Mouse (Mus musculus): ENCODE results near the gene Pdlim7. TPM values are rescaled to one million over a fixed set of nuclear protein-coding genes. Genes with fewer than 3 reads are reported as not detected.
A peak's percentile ranks its signal among the peaks of the same experiment; 100 is the strongest.

Gene Pdlim7
- polyA plus RNA-seq, 1 experiment from 2014 or later = 37.5 TPM

DNA sequence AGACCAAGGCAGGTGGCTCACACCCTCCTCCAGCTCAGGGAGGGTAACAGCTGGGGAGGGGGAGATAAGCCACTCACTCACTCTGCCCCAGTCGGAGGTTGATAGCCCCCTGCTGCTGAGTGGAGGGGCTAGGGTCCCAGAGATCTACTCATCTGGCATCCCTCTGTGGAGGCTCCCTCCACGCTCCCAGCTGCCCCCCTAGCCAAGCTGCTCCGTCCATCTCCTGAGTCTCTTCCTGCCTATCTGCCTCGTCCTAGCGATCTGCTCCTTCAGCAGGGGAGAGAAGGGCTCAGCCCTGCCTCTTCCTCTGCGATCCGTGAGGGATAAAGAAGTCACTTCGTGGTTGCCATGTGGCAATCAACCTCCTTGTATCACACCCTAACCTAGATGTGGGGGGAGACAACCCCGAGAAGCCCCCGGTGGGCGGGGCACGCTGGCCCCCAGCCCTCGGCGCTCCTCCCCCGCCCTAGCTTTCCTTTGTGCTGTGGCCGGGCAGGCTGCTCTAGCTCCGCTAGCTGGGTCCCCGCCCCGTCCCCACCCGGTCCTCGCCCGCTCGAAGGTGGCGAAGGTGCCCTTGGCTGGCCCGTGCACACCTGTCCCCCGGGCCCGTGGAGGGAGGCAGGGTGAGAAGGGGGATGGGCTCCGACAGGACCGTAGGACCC, 26.4 kb downstream of the Pdlim7 start:
- no peak for DNase-seq (ENCODE audit: low spot score)

DNA sequence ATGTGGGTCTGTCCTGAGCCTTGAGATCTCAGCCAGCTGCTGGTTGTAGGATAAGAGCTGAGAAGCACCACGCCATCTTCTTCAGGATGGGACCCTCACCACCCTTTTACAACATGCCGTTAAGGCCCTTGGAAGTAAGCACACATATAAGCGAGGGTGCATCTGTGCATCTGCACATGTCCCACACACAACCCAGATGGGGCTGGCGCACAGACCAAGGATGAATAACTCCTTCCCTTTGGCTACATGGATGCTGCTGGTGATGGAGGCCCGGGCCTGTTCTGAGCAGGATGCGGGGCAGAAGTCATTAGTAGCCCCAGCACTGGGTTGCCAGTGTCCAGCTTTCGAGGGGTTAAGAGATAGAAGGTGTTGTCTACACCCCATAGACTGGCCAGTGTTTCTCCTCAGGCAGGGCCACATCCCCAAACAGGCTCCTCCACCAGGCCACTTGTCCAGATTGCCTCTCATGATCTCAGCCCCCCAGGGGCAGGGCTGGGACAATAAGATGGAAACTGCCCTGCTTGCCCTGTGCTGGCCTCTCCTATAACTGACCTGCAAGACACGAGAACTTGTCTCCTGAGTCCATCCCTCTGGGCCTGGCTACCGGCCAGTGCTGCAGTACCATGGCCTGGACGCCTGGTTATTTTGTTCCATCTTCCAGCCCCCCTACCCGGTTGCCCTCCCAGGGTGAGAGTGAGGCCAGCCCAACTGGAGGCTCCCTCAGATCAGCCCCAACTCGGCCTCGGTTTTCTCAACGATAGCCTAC, 27.3 kb downstream of the Pdlim7 start:
- DNase-seq (ENCODE audit: low spot score) = no peak

DNA sequence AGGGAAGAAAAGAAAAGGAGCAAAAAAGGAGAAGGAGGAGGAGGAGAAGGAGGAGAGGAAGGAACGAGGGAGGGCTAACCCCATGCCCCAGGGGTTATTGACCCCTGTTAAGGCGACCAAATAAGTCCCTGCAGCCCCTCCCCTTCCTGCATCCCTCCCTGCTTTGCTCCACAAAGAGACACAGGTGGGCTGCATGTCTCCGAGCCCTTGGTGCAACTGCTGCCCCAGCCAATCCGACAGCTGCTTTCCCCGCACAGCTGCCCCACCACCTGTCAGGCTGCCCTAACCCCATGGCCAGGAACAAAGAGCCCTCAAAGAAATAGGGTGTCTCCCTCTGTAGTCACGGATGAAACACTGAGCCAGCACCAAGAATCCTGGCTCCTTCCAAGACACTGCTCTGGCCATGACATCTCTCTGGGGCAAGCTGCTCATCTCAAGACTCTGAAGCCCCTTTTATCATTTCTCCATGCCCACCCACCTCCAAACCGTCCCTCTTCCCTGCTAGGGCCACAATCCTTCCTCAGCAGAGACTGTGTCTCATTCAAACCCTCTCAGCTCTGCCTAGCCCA, 28.9 kb downstream of the Pdlim7 start:
- peak; percentile 61 for DNase-seq (ENCODE audit: low spot score)

DNA sequence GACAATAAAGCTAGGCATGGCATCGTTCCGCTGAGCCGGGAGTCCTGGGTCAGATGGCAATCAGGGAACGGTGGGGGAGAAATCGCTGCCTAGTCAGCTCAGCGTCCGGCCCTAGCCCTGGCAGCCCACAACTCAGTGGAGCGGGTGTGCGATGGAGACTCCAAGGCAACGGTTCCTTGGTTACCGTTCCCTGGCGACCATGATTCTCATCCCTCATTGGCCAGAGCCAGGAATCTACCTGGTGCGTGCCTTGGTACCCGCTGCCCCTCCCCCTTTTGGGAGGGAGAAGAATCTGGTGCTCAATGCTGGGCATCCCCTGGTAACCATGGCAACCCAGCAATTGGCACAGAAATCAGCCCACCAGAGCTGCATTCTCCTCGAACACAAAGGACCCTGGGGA, 29.9 kb downstream of the Pdlim7 start:
- DNase-seq (ENCODE audit: low spot score) = no peak

DNA sequence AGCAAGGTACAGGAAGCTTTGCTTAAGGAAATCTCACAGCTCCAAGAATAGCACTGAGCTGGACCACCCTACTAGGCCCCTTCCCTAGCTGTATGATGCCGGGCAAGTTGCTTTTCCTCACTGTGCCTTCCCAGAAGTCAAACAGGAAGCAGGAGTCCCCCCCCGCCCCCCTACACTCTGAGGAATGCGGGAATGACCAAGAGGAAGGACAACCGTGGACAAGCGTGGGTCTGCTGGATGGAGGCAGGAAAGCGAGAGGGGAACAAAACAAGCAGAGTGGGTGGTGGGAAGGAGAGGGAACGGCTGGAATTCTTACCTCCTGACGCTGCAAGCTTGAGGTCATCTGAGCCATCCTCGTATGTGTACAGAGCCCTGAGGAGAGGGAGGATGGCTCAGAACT, 30.4 kb downstream of the Pdlim7 start:
- no peak for DNase-seq (ENCODE audit: low spot score)

DNA sequence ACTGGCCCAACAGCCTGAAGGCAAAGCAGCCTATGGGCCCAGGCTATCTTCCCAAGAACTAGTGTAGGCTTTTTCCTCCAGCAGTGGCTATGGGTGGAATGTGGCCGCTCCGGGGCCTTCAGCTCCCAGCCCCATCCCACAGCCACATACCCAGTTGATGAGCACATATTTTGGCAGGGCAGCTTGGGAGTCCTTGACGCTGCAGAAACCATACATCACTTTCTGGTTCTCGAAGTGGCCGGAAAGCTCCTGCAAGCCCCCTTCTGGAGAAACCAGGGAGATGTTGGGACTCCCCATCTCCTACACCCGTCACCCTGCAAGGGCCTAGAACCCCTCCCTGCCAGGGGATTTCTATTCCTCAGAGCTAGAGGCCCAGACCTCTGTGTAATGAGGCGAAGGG, 30.9 kb downstream of the Pdlim7 start:
- DNase-seq (ENCODE audit: low spot score) = no peak

DNA sequence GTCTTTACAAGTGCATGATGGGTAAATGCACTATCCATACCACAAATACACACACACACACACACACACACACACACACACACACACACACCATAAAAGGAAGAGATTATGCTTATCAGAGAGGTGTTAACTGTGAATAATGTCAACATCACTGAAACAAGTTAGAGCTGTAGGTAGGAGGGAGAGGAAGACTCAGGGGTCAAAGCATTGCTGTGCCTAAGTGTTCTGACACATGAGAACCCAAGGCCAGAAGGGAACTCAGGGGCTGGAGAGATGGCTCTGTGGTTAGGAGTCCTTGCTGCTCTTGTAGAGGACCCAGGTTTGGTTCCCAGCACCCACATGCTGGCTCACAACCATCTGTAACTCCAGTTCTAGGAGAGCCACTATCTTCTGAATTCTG, 33.5 kb downstream of the Pdlim7 start:
- DNase-seq (ENCODE audit: low spot score) = no peak

DNA sequence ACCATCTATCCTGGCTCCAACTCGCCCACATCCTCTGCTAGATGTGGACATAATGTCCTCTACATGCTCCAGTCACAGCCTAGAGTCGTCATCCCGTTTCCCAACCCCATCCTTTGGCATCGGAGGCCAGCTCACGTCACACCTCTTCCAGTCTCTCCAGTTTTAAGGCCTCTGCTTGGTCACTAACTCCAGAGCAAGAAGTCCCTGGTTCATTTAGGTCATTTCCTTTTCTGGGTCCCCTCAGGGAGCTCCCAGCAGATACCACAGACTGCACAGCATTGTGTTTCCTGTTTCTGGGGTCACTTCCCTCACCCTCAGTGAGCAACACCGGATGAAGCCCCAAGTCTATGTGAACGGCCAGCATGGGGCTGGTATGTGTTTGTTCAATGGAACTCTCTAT, 34.5 kb downstream of the Pdlim7 start:
- peak; percentile 46 for DNase-seq (ENCODE audit: low spot score)

DNA sequence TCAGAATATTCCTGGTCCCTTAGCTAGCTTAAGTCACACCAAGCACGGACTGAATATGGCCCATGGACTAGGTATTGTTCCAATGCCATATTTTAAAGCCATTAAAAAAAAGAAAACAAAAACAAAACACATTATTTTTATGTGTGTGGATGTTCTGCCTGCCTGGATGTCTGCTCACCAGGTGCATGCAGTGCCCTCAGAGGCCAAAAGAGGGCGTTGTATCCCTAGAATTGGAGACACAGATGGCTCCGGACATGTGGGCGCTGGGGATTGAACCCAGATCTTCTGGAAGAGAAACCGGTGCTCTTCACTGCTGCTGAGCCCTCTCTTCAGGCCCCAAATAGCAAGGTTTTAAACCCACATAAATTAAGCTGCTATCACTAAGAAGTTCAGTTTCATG, 35.4 kb downstream of the Pdlim7 start:
- DNase-seq (ENCODE audit: low spot score) = peak; percentile 26

DNA sequence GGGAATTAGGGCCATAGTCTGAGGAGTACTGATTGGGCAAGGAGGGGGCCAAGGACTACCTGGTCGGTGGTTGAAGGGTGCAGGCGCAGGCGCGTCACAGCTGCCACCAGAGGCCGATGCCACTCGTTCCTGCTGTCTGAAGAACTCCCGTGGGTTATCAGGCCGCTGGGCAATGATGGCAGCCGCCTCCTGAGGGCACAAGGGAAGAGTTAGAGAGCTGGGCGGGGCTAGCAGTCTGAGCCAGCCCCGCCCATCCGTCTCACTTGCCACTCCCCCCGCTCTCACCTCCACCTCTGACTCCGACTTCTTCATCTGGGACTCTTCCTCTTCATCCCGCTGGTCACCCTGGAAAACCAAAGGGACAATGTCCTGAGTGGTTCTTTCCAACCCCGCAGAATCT, 36.0 kb downstream of the Pdlim7 start:
- no peak for DNase-seq (ENCODE audit: low spot score)

DNA sequence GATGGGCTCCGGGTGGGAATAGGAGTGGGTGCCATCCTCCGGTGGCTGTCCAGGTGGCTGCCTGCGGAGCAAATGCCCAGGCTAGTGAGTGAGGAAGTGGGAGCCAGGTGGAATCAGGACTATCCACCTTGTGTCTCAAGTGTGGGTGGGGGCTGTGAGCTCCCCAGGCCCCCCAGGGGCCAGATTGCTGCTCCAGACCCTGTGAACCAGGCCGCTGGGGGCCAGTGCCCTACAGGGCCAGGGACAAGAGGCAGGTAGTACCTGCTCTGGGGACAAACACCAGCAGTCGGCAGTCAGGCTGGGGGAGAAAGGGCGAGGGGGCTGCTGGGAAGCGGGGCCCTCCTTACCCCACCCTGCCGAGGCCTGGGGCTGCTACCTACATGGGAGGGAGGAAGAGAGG, 37.2 kb downstream of the Pdlim7 start:
- DNase-seq (ENCODE audit: low spot score) = no peak

DNA sequence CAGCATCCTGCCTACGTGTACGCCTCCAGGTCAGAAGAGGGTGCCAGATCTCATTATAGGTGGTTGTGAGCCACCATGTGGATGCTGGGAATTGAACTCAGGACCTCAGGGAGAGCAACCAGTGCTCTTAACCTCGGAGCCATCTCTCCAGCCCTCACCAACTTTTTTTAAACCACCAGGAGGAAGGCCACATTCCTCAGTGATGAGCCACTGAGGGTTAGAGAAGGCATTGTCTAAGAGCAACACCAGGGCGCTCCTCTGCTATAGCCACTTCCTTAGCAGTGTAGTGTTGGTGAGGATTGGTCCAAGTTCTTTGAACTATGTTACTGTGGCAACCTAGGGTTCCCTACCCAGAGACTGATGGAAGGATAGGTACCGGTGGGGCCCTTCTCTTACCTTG, 37.7 kb downstream of the Pdlim7 start:
- no peak for DNase-seq (ENCODE audit: low spot score)

DNA sequence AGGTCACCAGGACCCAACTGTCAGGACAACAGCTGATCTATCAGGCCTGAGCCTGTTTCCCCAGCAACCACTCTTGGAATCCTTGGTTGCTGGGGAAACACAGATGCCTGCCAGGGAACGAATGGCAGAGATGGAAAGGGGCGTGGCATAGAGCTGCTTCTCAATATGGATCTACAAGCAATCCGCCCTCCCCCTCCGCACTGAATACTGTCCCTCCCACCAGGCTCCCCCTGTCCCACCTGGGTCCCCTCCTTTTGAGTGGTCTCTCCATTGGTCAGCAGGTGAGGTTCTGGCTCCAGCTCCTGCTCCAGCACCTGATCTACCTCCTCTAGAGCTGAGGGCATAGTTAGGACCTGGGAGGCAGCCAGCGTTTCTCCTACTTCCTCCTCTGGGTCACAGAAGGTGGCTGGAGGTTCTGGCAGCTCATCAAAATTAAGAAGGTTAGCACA, 38.8 kb downstream of the Pdlim7 start:
- no peak for DNase-seq (ENCODE audit: low spot score)

DNA sequence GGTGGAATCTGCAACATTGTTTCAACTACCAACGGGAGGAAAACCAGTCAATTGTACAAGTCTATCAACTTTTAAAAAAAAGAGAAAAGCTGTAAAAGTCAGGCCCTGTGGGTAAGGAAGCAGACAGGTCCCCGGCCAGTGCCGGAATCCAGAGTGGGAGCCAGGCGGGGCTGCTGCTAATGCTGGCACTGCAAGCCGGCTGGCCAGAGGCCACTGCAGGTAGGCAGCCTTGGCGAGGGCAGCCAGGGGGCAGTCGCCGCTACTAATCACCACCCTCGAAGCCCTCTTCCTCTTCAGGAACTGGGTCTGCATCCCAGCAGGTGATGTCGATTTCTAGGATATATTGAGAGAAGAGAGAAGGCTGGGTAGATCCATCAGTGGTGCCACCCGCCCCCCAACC, 39.5 kb downstream of the Pdlim7 start:
- DNase-seq (ENCODE audit: low spot score) = no peak

DNA sequence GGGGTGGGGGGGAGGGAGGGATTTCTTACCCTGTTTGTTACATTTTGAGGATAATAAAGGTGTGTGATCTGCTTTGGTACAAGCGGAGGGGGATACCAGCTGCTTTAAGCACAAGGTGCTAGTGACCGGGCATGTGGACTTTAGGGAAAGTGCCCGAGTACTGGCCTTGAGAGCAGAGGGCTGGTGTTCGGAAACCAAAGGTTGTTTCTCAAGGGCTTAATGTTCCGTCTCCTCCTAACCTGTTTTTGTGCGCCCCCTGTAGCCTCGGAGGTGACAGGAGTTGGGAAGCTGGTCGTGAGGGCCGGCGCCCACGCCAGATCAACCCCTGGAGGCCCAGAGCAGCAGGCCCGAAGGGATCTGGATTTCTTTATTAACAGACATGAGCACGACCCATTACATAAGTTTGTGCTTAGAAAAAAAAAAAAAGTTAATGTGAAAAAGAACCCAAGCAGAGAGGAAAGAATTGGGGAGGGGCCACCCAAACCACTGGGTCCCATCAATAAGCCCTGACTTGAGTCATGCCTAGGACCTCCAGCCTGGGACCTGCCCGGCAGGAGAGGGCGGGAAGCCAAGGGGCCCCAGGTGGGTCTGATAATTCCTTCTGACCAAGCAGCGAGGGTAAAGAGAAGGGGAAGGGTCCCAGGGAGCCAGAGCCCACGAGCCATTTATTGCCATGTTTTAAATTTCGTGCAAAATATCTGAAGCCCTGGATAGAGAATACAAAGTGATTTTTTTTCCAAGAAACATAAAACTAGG, 40.2 kb downstream of the Pdlim7 start:
- peak; percentile 49 for DNase-seq (ENCODE audit: low spot score)

DNA sequence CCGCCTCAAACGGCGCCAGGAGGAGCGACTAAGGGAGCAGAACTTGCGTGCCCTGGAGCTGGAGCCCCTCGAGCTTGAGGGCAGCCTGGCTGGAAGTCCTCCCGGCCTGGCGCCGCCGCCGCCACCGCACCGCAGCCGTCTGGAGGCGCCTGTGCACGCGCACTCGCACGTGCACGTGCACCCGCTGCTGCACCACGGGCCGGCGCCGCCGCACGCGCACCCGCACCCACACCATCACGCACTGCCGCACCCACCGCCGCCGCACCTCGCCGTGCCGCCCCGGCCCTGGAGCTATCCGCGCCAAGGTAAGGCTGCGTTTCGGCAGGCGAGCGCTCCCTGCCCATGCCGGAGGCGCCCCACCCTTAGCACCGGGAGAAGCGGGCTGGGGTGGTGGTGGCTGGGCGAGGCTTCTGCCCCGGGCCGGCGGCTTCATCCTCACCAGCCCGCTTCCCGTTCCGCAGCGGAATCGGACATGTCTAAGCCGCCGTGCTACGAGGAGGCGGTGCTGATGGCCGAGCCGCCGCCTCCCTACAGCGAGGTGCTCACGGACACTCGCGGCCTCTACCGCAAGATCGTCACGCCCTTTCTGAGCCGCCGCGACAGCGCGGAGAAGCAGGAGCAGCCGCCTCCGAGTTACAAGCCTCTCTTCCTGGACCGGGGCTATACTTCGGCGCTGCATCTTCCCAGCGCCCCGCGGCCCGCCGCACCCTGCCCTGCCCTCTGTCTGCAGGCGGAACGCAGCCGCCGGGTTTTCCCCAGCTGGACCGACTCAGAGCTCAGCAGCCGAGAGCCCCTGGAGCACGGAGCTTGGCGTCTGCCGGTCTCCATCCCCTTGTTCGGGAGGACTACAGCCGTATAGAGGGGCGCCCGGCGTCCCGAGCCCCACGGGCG, 41.1 kb downstream of the Pdlim7 start:
- DNase-seq (ENCODE audit: low spot score) = peak; percentile 46

DNA sequence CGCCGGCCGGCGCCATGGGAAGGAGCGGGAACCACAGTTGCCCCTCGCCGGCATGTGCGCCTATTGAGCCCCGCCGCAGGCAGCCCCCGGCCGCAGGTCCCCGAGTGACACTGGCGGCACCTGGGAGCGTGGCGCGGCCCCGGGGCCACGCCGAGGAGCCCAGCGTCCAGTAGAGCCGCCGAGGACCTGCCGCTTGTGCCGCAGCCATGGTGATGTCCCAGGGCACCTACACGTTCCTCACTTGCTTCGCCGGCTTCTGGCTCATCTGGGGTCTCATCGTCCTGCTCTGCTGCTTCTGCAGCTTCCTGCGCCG, 41.7 kb downstream of the Pdlim7 start:
- no peak for DNase-seq (ENCODE audit: low spot score)

DNA sequence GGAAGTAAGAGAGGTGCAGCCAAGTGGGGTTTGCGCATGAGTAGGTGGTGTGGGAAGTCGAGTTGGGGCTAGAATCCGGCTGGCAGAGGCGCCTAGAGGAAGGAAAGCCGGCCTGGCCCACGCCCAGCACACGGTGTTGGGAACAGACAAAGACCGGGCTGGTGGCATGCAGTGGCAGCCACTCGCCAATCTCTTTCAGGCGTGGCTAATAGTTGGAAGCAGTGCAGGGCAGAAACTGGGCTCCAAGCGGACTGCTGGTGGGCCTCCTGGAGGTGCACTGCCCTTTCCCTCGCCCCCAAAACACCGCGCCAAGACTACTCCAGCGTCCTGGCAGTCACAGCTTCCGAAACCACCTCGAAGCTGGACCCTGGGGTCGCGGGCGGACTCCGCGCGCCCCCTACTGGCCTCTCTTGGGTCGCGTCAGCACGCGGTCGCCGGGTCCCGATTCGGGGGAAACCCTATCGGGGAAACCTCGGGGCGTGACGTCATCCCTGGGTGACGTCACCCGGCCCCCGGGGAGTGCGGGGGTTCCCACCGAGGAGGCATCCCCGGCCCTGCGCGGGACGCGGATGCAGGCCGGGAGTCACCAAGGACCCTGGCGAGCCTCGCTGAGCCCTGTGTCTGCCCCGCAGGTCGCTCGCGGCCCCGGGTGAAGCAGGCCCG, 42.2 kb downstream of the Pdlim7 start:
- peak; percentile 85 for DNase-seq (ENCODE audit: low spot score)

DNA sequence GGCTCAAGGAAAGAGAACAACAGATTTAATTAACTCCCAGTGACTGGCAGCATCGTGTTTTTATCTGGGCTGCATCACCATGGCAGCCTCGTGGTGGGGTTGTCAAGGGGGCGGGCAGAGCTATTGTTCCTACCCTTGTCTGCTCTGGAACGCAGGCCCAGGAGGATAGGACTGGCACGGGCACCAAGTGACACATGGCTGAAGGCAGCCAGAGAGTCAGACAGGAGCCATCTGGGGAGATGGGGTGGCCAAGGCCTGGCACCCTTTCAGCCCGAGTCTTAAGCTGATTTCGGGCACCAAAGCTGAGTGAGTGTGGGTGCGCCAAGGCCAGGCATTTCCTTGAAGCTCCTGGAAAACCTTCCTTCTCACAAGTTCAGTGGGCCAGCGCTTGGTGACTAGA, 43.1 kb downstream of the Pdlim7 start:
- no peak for DNase-seq (ENCODE audit: low spot score)

DNA sequence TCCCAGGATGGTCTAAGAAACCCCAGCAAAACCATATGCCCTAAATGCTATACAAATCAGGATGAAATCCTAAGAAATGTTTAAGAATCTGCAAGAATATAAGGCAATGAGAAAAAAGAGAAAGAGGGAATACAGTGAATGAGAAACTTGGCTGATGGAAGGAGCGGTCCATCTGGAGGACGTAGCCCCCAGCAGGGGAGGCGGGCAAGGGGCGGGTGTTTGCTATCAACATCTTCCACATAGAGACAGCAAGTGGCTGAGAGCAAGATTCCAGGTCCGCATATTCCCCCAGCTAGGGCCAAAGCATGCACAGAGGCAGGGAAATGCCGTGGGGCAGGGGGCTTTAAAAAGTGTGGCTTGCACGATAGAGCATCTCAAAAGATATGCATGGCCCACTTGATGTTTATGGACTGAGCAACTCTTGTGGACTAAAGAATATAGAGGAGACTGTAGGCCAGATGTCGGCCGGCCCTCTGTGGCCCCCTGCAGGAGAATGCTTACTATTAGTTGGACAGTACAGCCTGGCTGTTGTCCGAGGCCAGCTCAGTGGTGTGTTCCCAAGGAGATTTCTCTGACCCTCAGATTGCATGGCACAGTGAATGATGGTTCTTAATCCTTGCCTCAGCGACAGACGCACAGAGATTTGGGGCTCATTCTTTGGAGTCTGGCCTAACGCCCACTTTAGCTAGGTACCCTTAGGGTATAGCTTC, 44.5 kb downstream of the Pdlim7 start:
- DNase-seq (ENCODE audit: low spot score) = no peak
